8 mouse cellular contexts compared by ENCODE assay signal in the genomic region with DNA sequence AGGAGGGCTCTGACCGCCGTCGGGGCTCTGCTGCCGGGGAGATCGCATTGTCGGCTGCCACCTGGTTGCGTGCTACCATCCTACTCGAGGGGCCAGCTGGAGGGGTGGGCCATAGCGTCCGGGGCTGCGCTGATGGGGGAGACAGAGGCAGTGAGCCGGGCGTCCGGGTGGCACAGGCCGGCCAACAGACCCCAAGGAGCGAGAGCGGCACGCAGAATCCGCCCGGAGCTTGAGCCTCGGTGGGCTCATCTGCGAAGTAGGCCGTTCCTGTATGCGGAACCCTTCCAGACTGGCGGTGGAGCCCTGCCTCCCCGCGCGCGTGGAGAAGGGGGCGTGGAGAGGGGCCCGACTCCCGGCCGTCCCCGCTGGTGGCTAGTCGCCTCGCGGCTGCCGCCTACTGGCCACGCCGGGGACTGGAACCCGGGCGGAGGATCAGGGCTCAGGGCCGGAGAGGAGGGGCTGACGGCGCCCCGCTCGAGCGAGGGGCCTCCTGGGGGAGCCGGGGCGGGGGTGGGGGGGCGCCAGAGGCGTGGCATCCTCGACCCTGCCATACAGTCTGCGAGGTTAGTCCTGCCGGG. TPM values are rescaled to one million over a fixed set of nuclear protein-coding genes. Genes with fewer than 3 reads are reported as not detected.
DNase-seq lines count a peak whose midpoint lies in the region; ATAC-seq and TF ChIP-seq lines count a peak whose summit lies in the region.

No protein-coding gene starts in this region.

- H3K27me3 ChIP-seq in forebrain, embryonic 15.5 days, result peaks cover 15% of the 10 kb centered on the region; the same call in 1 of the 2 replicates
- H3K27me3 ChIP-seq in neural tube, embryonic 14.5 days (ENCODE audit: control insufficient read depth, insufficient read depth, low read length), result 0 out of 2 replicates have a peak, but pooled peaks cover 3% of the 10 kb centered on the region

- DNase-seq in ES-E14 (ENCODE audit: low read depth, low spot score), result peak; percentile 71
- peak; percentile 80 for DNase-seq in cerebellum, adult 11-12 months
- peak; percentile 84 for DNase-seq in heart, postnatal 25 days (ENCODE audit: low spot score)
- peak; percentile 64 to 81 for DNase-seq in layer of hippocampus, adult 18-20 months (ENCODE audit: low spot score in 2 of 2)
- peak; percentile 85 to 91 for DNase-seq in lung, adult 18-20 months
- DNase-seq in testis, postnatal 10 days (ENCODE audit: low spot score), result peak; percentile 97

- peak overlapping the region; percentile 81 to 98 for H3K4me3 ChIP-seq in ES-E14 (ENCODE audit: insufficient read depth in 1 of 2, low read depth in 1 of 2, low read length in 2 of 2, poor library complexity in 1 of 2, severe bottlenecking in 1 of 2)
- H3K4me3 ChIP-seq in forebrain, embryonic 15.5 days, result peak overlapping the region; percentile 75
- peak overlapping the region; percentile 57 for H3K4me3 ChIP-seq in neural tube, embryonic 14.5 days (ENCODE audit: low read depth, low read length)

- peak overlapping the region; percentile 98 for H3K4me2 ChIP-seq in forebrain, embryonic 15.5 days (replicated peaks)
- H3K4me2 ChIP-seq in neural tube, embryonic 14.5 days (ENCODE audit: low read depth, low read length), result peak overlapping the region; percentile 100

- H3K9me3 ChIP-seq in ES-E14 (ENCODE audit: control insufficient read depth, insufficient read depth, low read depth, low read length), result no peaks in the 10 kb centered on the region
- H3K9me3 ChIP-seq in forebrain, embryonic 15.5 days, result no peaks in the 10 kb centered on the region
- H3K9me3 ChIP-seq in neural tube, embryonic 14.5 days (ENCODE audit: control insufficient read depth, low read length), result no peaks in the 10 kb centered on the region

- in situ Hi-C loops in ES-E14 (cut with MboI; ENCODE audit: low sequenced_read_pairs in 2 of 2, unreplicated experiment in 2 of 2), result loop anchor here in 1 of 2 experiments (10.0 kb wide), 1 partner anchor 370 kb away; a partner anchor contains a TSS

- intact Hi-C loops in heart, postnatal 25 days (cut with DNase I), result loop anchor here (5.0 kb wide), 3 partner anchors 43 to 118 kb away; no protein-coding TSS in a partner anchor

- H3K36me3 ChIP-seq in ES-E14 (ENCODE audit: control insufficient read depth, insufficient read depth, low read length, poor library complexity, severe bottlenecking), result no peaks in the 10 kb centered on the region
- H3K36me3 ChIP-seq in forebrain, embryonic 15.5 days, result no peaks in the 10 kb centered on the region
- H3K36me3 ChIP-seq in neural tube, embryonic 14.5 days (ENCODE audit: control insufficient read depth, insufficient read depth, low read length), result no peaks in the 10 kb centered on the region

- H3K27ac ChIP-seq in ES-E14 (ENCODE audit: insufficient read depth, low read depth, low read length, poor library complexity, severe bottlenecking), result no peak overlapping the region
- peak overlapping the region; percentile 84 for H3K27ac ChIP-seq in forebrain, embryonic 15.5 days (replicated peaks)
- peak overlapping the region; percentile 88 for H3K27ac ChIP-seq in neural tube, embryonic 14.5 days (ENCODE audit: low read depth, low read length)

- WGBS in forebrain, embryonic 15.5 days, result under 1% methylated on average over 39 of the region's 55 CpGs
- WGBS in neural tube, embryonic 14.5 days, result under 1% methylated on average over 47 of the region's 55 CpGs

- peaks cover 7 to 18% of the 10 kb centered on the region in 2 experiments; a peak in 2 of 4 replicates for H3K4me1 ChIP-seq in ES-E14 (ENCODE audit: control insufficient read depth in 2 of 2, insufficient read depth in 2 of 2, low read length in 2 of 2, poor library complexity in 1 of 2)
- peaks cover 19% of the 10 kb centered on the region for H3K4me1 ChIP-seq in forebrain, embryonic 15.5 days
- peaks cover 6% of the 10 kb centered on the region for H3K4me1 ChIP-seq in neural tube, embryonic 14.5 days (ENCODE audit: control insufficient read depth, insufficient read depth, low read length)

- H3K9ac ChIP-seq in ES-E14 (ENCODE audit: insufficient read depth, low read depth, low read length, poor library complexity, severe bottlenecking), result peak overlapping the region; percentile 77
- H3K9ac ChIP-seq in forebrain, embryonic 15.5 days (replicated peaks), result peak overlapping the region; percentile 63
- H3K9ac ChIP-seq in neural tube, embryonic 14.5 days (replicated peaks; ENCODE audit: low read depth, low read length), result peak overlapping the region; percentile 67

- ATAC-seq in forebrain, embryonic 15.5 days (replicated peaks), result peak; percentile 86
- peak; percentile 87 for ATAC-seq in neural tube, embryonic 14.5 days (ENCODE audit: low read depth)

TF ChIP-seq in ES-E14, 5 proteins besides CTCF, POLR2A, EP300 and RAD21:
- TF ChIP-seq ZNF384 (IDR thresholded peaks at IDR 0.05; ENCODE audit: low read depth, low read length) (no peak), HCFC1 (IDR thresholded peaks at IDR 0.05; ENCODE audit: borderline replicate concordance, insufficient read depth, low read length) (no peak), ZC3H11A (IDR thresholded peaks at IDR 0.05; ENCODE audit: borderline replicate concordance, low read depth, low read length) (no peak)

RNA-seq across cellular contexts. Expression of a gene that starts 0.5 kb away (rescaled TPM):
- 2.4 and 2.5 TPM in 2 replicates for total RNA-seq in ES-E14 (2012; rRNA removed)
- polyA plus RNA-seq in forebrain, embryonic 15.5 days (2015; fragmentation: Nextera tagmentation; extraction: Ambion mirVana), result 1.7 and 2.1 TPM in 2 replicates
- under 1 TPM; 0.45 to 0.62 TPM for total RNA-seq in heart, postnatal 25 days (2021)
- under 1 TPM; 0.71 to 0.82 TPM for total RNA-seq in layer of hippocampus, adult 18-20 months (2021)
- polyA plus RNA-seq in neural tube, embryonic 14.5 days (2014; fragmentation: Nextera tagmentation; extraction: Ambion mirVana), result 4.3 and 4.5 TPM in 2 replicates

RNA-seq across cellular contexts. Expression of a gene that starts 3.6 kb away (rescaled TPM):
- not detected in 2 replicates for total RNA-seq in ES-E14 (2012; rRNA removed)
- polyA plus RNA-seq in forebrain, embryonic 15.5 days (2015; fragmentation: Nextera tagmentation; extraction: Ambion mirVana), result not detected in 2 replicates
- total RNA-seq in heart, postnatal 25 days (2021), result not detected
- not detected for total RNA-seq in layer of hippocampus, adult 18-20 months (2021)
- polyA plus RNA-seq in neural tube, embryonic 14.5 days (2014; fragmentation: Nextera tagmentation; extraction: Ambion mirVana), result not detected in 2 replicates

RNA-seq across cellular contexts. Expression of a gene that starts 5.8 kb away (rescaled TPM):
- not detected in 2 replicates for total RNA-seq in ES-E14 (2012; rRNA removed)
- not detected in 2 replicates for polyA plus RNA-seq in forebrain, embryonic 15.5 days (2015; fragmentation: Nextera tagmentation; extraction: Ambion mirVana)
- not detected for total RNA-seq in heart, postnatal 25 days (2021)
- total RNA-seq in layer of hippocampus, adult 18-20 months (2021), result not detected
- polyA plus RNA-seq in neural tube, embryonic 14.5 days (2014; fragmentation: Nextera tagmentation; extraction: Ambion mirVana), result not detected in 2 replicates

RNA-seq across cellular contexts. Expression of a gene that starts 11.1 kb away (rescaled TPM):
- not detected in 2 replicates for total RNA-seq in ES-E14 (2012; rRNA removed)
- polyA plus RNA-seq in forebrain, embryonic 15.5 days (2015; fragmentation: Nextera tagmentation; extraction: Ambion mirVana), result not detected in 2 replicates
- total RNA-seq in heart, postnatal 25 days (2021), result not detected
- total RNA-seq in layer of hippocampus, adult 18-20 months (2021), result not detected
- polyA plus RNA-seq in neural tube, embryonic 14.5 days (2014; fragmentation: Nextera tagmentation; extraction: Ambion mirVana), result not detected in 2 replicates

RNA-seq across cellular contexts. Expression of a gene that starts 20.8 kb away (rescaled TPM):
- total RNA-seq in ES-E14 (2012; rRNA removed), result not detected in 2 replicates
- polyA plus RNA-seq in forebrain, embryonic 15.5 days (2015; fragmentation: Nextera tagmentation; extraction: Ambion mirVana), result not detected in 2 replicates
- not detected for total RNA-seq in heart, postnatal 25 days (2021)
- total RNA-seq in layer of hippocampus, adult 18-20 months (2021), result not detected
- polyA plus RNA-seq in neural tube, embryonic 14.5 days (2014; fragmentation: Nextera tagmentation; extraction: Ambion mirVana), result not detected in 2 replicates
